Mouse (Mus musculus) liver, adult 2 months (tissue): ENCODE measurements at regions not wholly inside any gene's neighbourhood (a gene's known extent, or its start where the extent isn't known, plus 50 kb on each side); places are given as distances from the start of the nearest gene placed in this dataset.

Source experiments
- CTCF ChIP-seq: fragments of 200-500 bp; IDR thresholded peaks from 2 replicates; pipeline ENCODE4 v1.5.1; 2011; ENCODE audit warnings: low read depth, low read length, control low read depth
- POLR2A ChIP-seq: fragments of 200-500 bp; IDR thresholded peaks from 2 replicates; pipeline ENCODE4 v1.6.1; 2011; ENCODE audit warnings: low read length, control low read depth; ENCODE audit not compliant: insufficient read depth; ENCODE audit errors: extremely low read depth

- TF ChIP-seq POLR2A (no peak), CTCF (no peak)
Measured at GRCm38 (mm10) chr8:93755981-93756380, 53.8 kb upstream of the Gnao1 start.
